Mouse (Mus musculus) lung, adult 2 months (tissue): ENCODE data around the gene Ptrhd1.

Experiments used
- CTCF ChIP-seq: fragments of 200-500 bp; IDR thresholded peaks from 2 replicates; pipeline ENCODE4 v1.5.1; 2011; ENCODE audit warnings: mild to moderate bottlenecking, low read length, control low read depth; ENCODE audit not compliant: insufficient read depth
- POLR2A ChIP-seq: fragments of 200-500 bp; IDR thresholded peaks from 2 replicates; pipeline ENCODE4 v1.6.1; 2011; ENCODE audit warnings: low read depth, mild to moderate bottlenecking, control low read depth, low read length, borderline replicate concordance; ENCODE audit errors: extremely low read depth

DNA sequence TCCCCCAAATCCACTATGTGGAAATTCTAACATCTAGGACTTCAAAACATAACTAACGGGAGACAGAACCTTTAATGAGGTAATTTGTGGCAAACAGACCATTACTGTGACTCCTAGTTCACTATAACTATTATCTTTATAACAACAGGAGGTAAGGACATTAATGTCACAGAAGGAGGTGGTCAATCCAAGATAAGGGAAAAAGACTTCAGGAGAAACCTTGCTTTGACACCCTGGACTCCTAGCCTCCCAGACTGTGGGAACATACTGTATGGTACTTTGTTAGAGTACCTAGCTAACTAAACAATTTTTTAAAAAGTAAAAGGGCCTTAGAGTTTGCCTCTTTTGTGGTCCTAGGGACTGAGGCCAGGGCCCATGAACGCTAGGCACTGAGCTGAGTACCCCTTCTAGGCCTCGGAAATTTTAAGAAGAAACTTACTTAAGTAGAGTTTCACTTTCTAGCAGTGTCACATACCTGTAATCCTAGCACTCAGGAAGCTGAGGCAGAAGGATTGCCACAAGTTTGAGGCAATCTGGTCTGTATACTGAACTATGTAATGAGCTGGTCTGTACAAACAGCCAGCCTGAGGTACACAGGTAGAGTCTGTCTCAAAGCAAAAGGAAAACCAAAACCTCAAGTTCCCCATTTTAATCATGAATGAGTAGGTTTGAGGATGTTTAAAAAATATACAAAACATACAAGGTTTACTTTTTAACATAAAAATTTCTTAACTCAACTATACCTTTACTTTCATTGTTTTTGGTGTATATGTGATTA is 45.3 kb downstream of the Ptrhd1 start:
- no peak for TF ChIP-seq POLR2A
- no peak for TF ChIP-seq CTCF
